22 mouse cellular contexts compared by ENCODE assay signal in the genomic region with DNA sequence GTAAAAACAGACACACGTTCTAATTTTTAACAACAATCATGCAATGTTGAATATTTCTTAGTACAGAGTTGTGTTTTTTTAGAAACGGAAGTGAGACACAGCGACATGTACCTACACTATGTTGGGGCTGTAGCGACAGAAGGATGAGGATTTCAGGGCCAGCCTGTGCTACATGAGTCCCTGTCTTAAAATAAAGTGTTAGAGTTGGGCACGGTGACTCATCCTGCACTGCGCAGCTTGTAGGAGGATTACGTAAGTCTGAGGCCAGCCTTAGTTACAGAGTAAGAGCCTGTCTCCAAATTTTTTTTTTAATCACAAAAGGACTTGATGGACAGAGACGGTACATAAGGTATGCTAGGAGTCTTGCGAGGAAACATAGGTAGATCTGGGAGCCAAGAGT. TPM values are rescaled to one million over a fixed set of nuclear protein-coding genes. Genes with fewer than 3 reads are reported as not detected.
A peak's percentile ranks its signal among the peaks of the same experiment; 100 is the strongest.
DNase-seq lines count a peak whose midpoint lies in the region; TF ChIP-seq lines count a peak whose summit lies in the region.
"Had no signal": no experiment of that assay in that cellular context is flagged by ENCODE, and none has a peak within 500 bp of the region (broad histone marks: within the 10 kb centered on the region; RNA-seq: fewer than 3 reads in every experiment).

No protein-coding gene starts in this region.

- H3K4me1 ChIP-seq in kidney, adult 2 months (ENCODE audit: control insufficient read depth, insufficient read depth, low read length) = no peaks in the 10 kb centered on the region
- H3K4me1 ChIP-seq: embryonic facial prominence, embryonic 15.5 days; forebrain, embryonic 10.5 days; heart, embryonic 13.5 days; liver, embryonic 12.5 days; lung, embryonic 15.5 days; midbrain, embryonic 12.5 days had no signal

- no peaks in the 10 kb centered on the region for H3K27me3 ChIP-seq in C2C12 (ENCODE audit: control insufficient read depth, insufficient read depth, insufficient read length)
- no peaks in the 10 kb centered on the region for H3K27me3 ChIP-seq in kidney, adult 2 months (replicated peaks; ENCODE audit: control insufficient read depth, insufficient read depth, low read length)
- H3K27me3 ChIP-seq: CH12.LX; embryonic facial prominence, embryonic 15.5 days; heart, embryonic 13.5 days; lung, embryonic 15.5 days; midbrain, embryonic 12.5 days had no signal

- no peak for TF ChIP-seq CTCF in C2C12 (IDR thresholded peaks at IDR 0.05; ENCODE audit: control insufficient read depth, insufficient read depth, insufficient read length)
- no peak for TF ChIP-seq CTCF in kidney, adult 2 months (conservative IDR thresholded peaks at IDR 0.05; ENCODE audit: insufficient read depth, insufficient read length, low read depth, low read length)

- H3K79me3 ChIP-seq in C2C12 (ENCODE audit: low read depth) = no peaks in the 10 kb centered on the region

- H3K36me3 ChIP-seq in C2C12 (ENCODE audit: control insufficient read depth, insufficient read depth) = no peaks in the 10 kb centered on the region
- H3K36me3 ChIP-seq in kidney, adult 2 months (ENCODE audit: control insufficient read depth, insufficient read depth, low read length) = no peaks in the 10 kb centered on the region
- H3K36me3 ChIP-seq: embryonic facial prominence, embryonic 15.5 days; forebrain, embryonic 10.5 days; heart, embryonic 13.5 days; liver, embryonic 12.5 days; lung, embryonic 15.5 days; midbrain, embryonic 12.5 days had no signal

- intact Hi-C loops in left cerebral cortex, postnatal 36 days (cut with DNase I) = no loop called here

- H3ac ChIP-seq in C2C12 (ENCODE audit: control insufficient read depth, insufficient read length, low read depth) = no peak overlapping the region

- no peak overlapping the region for H3K27ac ChIP-seq in kidney, adult 2 months (ENCODE audit: insufficient read depth, low read depth, low read length)
- H3K27ac ChIP-seq: embryonic facial prominence, embryonic 15.5 days; forebrain, embryonic 10.5 days; heart, embryonic 13.5 days; hindbrain, postnatal 0 days; liver, embryonic 12.5 days; lung, embryonic 15.5 days; midbrain, embryonic 12.5 days had no signal

- no peak overlapping the region for H3K4me3 ChIP-seq in C2C12 (ENCODE audit: insufficient read depth, poor library complexity, severe bottlenecking)
- no peak overlapping the region for H3K4me3 ChIP-seq in kidney, adult 2 months (ENCODE audit: insufficient read depth, low read depth, low read length)
- H3K4me3 ChIP-seq: embryonic facial prominence, embryonic 15.5 days; forebrain, embryonic 10.5 days; heart, embryonic 13.5 days; liver, embryonic 12.5 days; lung, embryonic 15.5 days; midbrain, embryonic 12.5 days had no signal

- TF ChIP-seq POLR2A in kidney, adult 2 months (IDR thresholded peaks at IDR 0.05; ENCODE audit: low read depth, low read length) = no peak

- H3K79me2 ChIP-seq in C2C12 (ENCODE audit: control insufficient read depth, insufficient read depth) = no peaks in the 10 kb centered on the region

- peak; percentile 78 for DNase-seq in layer of hippocampus, adult 9-11 months
- no peak for DNase-seq in layer of hippocampus, postnatal 14 days (ENCODE audit: low spot score in 2 of 2)
- DNase-seq in brain, adult 2 months (ENCODE audit: low read depth, low spot score) = peak; percentile 95
- peak; percentile 70 to 75 for DNase-seq in left cerebral cortex, postnatal 36 days (ENCODE audit: low spot score in 2 of 2)
- DNase-seq in cerebellum, adult 11 months = no peak
- no peak for DNase-seq in kidney, adult 2 months
- DNase-seq: adrenal gland, postnatal 25 days; cerebellum, adult 8-10 months; heart, adult 11 months; heart, postnatal 4 days; kidney, adult 11 months; kidney, postnatal 10 days; thymus, postnatal 14 days had no signal

- WGBS in kidney, adult 2 months = 89% methylated on average over 9 of the region's 9 CpGs

TF ChIP-seq in C2C12, 6 proteins besides CTCF, POLR2A, EP300 and RAD21:
- TF ChIP-seq MAX (IDR thresholded peaks at IDR 0.05) (no peak), MYOG (IDR thresholded peaks at IDR 0.05; ENCODE audit: control insufficient read depth, extremely low read depth, insufficient read length) (no peak), CEBPB (IDR thresholded peaks at IDR 0.05; ENCODE audit: low read depth) (peak; percentile 85)

RNA-seq across cellular contexts. Expression of a gene that starts 46.9 kb away (rescaled TPM):
- total RNA-seq in layer of hippocampus, postnatal 14 days (2021) = 10 to 100 TPM; 59.6 to 61.8 TPM
- 0.57 TPM for polyA plus RNA-seq in C2C12 (2012; fragmentation: generic; extraction: Trizol)
- 100 to 1,000 TPM in 1 of 2 experiments, 10 to 100 TPM in 1; 79.8 to 104 TPM for total RNA-seq in left cerebral cortex, postnatal 36 days (2021)
- 14.2 and 16.4 TPM in 2 replicates for polyA plus RNA-seq in kidney, adult 2 months (2012; rRNA removed)

RNA-seq across cellular contexts. Expression of a gene that starts 48.0 kb away (rescaled TPM):
- 10 to 100 TPM; 83.5 to 84.0 TPM for total RNA-seq in layer of hippocampus, postnatal 14 days (2021)
- polyA plus RNA-seq in C2C12 (2012; fragmentation: generic; extraction: Trizol) = 55.7 TPM
- total RNA-seq in left cerebral cortex, postnatal 36 days (2021) = 10 to 100 TPM; 90.5 to 93.5 TPM
- 32.0 and 43.0 TPM in 2 replicates for polyA plus RNA-seq in kidney, adult 2 months (2012; rRNA removed)

Comparison
In these comparisons a context has a peak if more than half of its experiments do, and no peak if none do; other contexts are left out.
1. DNase-seq: peak in layer of hippocampus, adult 9-11 months (single experiment), brain, adult 2 months (single experiment) and left cerebral cortex, postnatal 36 days (2 of 2); none in layer of hippocampus, postnatal 14 days (0 of 2), cerebellum, adult 11 months (single experiment) and kidney, adult 2 months (single experiment).